Mouse (Mus musculus): Measurements from ENCODE around the gene Phactr3.

DNA sequence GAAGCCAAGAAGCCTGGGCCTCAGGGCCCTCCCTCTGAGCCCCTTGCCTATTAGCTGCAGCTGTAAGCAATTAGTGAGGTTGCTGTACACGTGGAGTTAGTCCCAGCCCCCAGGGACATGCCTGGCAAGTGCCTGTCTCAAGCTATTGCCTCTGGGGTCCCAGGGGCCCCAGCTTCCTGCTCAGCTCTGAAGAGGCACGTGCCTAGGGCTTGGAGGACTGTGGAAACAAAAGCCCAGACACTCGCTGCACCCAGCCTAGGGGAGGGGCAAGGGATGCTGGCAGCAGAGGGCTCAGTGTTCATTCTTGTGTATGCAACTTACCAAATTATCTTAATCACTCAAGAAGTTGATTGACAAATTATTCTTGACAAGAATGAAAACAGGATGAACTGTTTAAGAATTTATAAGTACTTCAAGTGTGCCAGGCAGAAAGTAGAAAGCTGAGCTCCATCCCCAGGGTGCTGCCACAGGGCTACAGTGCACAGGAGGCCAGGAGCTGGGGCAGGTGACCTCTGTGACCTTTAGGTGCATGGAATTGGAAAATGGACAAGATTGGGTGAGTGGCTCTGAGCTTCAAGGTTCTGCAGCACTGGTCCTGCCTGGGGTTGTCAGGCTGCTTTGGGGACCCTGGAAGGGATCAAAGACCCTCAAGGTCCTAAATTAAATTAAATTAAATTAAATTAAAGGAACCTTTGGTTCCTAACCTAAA lies 138.5 kb downstream of the Phactr3 start:
- TF ChIP-seq CTCF (IDR thresholded peaks at IDR 0.05; ENCODE audit: control insufficient read depth, insufficient read depth, low read length) = no peak
- TF ChIP-seq POLR2A (IDR thresholded peaks at IDR 0.05; ENCODE audit: borderline replicate concordance, control insufficient read depth, low read depth, low read length) = no peak
